Mouse (Mus musculus): ENCODE data around the gene Fzr1.

GRCm38 (mm10) chr10:81408871-81409291 is 30.6 kb upstream of the Fzr1 start:
- TF ChIP-seq EP300 (optimal IDR thresholded peaks at IDR 0.05), result no peak
- peak; percentile 93 for TF ChIP-seq CTCF (IDR thresholded peaks at IDR 0.05; ENCODE audit: low read depth)

All from stomach, postnatal 0 days (tissue).